Mouse (Mus musculus) left cerebral cortex, postnatal 25 days (tissue): ENCODE data around the gene Kat2b. TPM values are rescaled to one million over a fixed set of nuclear protein-coding genes. Genes with fewer than 3 reads are reported as not detected.
"Not testable (repeated sequence)": the region's sequence is repeated elsewhere in the genome, so short reads cannot be mapped to it uniquely, and the experiment has no call there.

Experiments
- DNase-seq, 2 experiments: peaks; one replicate each; pipeline ENCODE4 v3.0.0; 2022; ENCODE audit warnings: low spot score in 2 of 2, mixed read lengths in 1 of 2
- intact Hi-C: fragments of 180-260 bp; cut with DNase I; formaldehyde crosslinking; loops from one replicate; pipeline ENCODE4 v1.15.1; 2025
- total RNA-seq, 2 experiments: library from RNA; stranded (reverse); gene quantifications; 2 replicates each; pipeline ENCODE4 v1.2.3; 2021

The Kat2b gene
- total RNA-seq: 10 to 100 TPM; 15.5 to 22.0 TPM

DNA sequence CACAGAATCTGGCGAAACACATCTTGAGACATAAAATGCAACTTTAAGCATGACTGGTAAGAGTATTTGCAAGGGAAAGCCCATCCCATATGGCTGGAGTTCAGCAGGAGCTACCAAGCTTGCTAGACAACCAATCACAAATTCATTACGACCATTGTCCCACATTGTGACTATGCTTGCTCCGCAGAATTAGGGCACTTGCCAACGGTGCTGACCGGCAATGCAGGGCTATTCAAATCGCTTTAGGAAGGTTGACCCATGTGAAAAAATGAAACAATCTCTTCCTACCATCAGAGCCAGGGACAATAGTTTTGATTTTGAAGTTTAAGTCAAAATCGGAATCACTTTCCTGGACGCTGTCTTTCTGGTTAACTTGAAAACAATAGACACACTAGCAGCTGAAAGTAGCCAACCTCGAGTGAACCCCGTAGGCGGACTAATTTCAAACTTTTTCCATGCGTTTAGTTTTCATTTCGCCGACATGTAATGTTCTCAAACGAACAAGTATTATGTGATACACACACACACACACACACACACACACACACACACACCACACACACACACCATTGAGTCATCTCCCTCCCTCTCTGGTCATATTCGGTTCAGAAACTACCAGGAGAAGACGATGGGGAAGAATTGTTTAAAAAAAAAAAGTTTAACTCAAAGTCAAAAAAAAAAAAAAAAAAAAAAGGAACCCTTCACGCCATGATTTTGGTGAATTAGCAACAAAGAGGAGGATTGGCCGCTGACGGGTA is at the start of gene Kat2b:
Gene Kat2b, plus strand, starts transcription at position 701 of the 758 bp plus-strand sequence.
- intact Hi-C loops: loop anchor here (5.0 kb wide), 2 partner anchors 54 to 91 kb away; no protein-coding TSS in a partner anchor
- DNase-seq: peak in 1 of 2 experiments; percentile 13

DNA sequence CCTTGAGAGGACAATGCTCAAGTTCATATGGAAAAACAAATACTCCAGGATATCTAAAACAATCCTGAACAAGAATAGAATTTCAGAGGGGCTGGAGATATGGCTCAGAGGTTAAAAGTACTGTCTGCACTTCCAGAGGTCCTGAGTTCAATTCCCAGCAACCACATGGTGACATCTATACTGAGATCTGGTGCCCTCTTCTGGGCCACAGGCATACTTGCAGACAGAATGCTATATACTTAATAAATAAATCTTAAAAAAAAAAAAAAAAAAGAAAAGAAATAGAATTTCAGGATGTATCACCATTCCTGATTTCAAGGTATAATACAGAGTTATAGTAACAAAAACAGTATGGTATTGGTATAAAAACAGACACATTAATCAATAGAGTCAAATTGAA is 47.3 kb upstream of the Kat2b start:
- DNase-seq: no peak
- intact Hi-C loops: no loop called here

DNA sequence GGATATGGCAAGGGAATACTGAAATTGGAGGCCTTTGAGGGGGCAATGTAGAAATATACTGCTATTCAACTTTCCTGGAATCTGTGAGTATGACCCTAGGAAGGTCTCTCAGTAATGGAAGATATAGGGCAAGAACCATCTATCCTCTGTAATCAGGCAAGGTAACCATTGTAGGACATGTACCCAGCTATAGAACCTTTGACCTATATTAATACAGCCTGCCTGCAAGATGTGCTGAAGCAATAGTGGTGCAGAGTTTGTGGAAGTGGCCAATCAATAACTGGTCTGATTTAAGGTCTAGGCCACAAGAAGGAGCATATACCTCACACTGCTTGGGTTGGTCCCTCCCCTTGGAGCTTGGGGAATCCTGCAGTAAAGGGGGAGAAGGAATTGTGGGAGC is 46.2 kb upstream of the Kat2b start:
- intact Hi-C loops: no loop called here

DNA sequence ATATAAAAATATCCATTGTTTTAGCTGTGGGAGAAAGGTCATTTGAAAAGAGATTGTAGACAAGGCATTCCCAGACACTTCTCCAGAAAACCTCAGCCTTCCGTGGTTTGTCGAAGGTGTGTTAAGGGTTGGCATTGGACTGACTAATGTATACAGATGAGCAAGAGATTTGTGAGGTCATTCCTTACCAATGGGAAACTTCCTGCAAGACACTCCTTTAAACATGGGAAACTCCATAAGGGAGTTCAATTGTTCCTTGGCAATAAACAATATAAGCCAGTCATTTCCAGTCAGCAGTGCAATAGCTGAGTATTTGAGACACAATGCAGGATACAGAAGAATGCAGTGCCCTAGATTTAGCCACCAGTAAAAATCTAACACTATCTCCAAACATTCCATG is 38.6 kb upstream of the Kat2b start:
- intact Hi-C loops: no loop called here
- no peak for DNase-seq

More for the DNA sequence above, 46.2 kb upstream of the Kat2b start:
- DNase-seq: no peak

DNA sequence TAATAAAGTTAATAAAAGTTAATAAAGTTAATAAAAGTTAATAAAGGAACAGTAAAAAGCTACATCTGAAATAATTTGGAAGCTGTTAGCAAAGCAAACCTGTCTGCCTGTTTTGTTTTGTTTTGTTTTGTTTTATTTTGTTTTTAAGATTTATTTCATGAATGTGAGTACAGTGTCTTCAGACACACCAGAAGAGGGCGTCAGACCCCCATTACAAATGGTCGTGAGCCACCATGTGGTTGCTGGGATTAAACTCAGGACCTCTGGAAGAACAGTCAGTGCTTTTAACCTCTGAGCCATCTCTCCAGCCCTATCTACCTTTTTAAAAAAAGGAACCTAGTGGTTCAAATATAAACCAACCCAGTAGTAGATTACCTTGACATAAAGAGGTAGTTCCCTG is 35.5 kb upstream of the Kat2b start:
- intact Hi-C loops: no loop called here
- no peak for DNase-seq

DNA sequence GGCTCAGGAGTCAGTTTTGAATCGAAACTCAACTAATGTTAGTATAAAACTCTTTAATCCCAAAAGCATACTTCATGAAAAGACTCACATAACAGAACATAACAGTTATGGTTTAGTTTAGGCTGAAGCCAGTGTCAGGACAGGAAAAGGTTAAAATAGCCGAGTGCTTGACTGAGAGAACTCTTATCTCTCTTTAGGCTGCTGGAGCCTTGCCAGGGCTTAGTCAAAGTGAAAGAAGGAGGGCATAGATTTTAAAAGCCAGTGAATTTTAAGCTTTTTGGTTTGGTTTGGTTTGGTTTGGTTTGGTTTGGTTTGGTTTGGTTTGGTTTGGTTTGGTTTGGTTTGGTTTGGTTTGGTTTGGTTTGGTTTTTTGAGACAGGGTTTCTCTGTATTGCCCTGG is 34.2 kb upstream of the Kat2b start:
- no peak for DNase-seq
- intact Hi-C loops: no loop called here

DNA sequence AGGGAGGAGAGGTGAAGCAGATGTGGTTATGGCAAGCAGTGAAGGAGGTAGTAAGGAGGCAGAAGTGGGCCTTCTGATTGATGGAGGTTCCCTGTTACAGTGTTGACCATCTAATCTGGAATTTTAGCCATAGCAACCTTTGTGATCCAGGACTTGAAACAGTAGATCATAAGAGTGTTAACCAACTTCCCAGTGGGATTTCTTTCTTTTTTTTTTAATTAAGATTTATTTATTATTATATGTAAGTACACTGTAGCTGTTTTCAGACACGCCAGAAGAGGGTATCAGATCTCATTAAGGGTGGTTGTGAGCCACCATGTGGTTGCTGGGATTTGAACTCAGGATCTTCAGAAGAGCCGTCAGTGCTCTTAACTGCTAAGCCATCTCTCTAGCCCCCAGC is 27.3 kb upstream of the Kat2b start, which contains the start of gene Pp2d1:
Gene Pp2d1, minus strand, starts transcription at position 101 of the 400 bp plus-strand sequence.
- intact Hi-C loops, DNase-seq: not testable (repeated sequence)

DNA sequence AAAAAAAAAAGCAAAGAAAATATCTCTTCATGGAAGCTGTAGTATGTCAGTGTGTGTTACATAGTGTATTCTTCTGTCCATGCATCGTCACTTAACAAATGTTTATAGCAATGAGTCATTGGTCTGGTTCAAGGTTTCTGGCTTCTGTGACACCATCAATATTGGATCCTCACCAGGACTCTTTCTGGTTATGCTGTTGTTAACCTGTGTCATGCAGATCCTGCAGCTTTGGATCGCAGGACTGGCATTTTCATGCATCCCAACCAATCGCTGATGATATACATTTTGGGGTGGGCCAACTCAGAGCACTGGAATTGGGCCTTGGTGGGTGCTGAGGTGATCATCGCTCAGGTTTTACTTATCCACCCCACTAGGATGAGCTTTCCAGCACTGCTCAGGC is 24.1 kb upstream of the Kat2b start:
- no peak for DNase-seq
- intact Hi-C loops: no loop called here

DNA sequence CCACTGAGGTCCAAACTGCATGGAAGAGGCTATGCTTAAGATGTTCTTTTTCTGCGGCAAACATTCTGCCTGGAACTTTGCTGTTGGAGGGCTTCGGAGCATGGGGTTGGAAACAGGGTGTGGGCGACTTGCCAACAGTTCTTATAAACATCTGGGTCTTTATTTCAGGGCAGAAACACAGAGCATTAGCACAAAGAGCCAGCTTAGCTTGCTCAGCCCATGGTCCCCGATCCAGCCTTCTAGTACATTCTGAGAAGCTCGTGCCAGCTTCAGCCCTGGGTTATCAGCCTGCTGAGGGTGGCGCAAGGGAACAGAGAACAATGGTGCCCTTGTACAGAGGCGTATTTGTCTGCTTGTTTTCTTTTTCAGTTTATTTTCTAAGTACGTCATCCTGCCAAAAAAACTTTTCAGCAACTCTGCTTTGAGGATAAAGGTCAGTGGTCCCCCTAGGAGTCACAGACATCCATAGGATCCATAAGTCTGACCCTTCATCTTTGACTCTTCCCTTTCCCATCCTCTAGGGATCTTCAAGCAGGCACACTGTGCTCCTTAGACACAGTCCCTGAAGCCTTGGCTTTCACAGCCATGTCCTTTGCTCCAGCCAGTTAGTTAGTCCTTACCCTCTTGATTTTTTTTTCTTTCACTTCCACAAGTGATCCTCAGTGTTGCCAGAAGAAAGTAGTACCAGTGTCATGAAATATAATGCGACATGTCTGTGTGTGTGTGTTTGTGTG is 22.9 kb upstream of the Kat2b start:
- intact Hi-C loops: no loop called here
- peak; percentile 9 to 25 for DNase-seq

DNA sequence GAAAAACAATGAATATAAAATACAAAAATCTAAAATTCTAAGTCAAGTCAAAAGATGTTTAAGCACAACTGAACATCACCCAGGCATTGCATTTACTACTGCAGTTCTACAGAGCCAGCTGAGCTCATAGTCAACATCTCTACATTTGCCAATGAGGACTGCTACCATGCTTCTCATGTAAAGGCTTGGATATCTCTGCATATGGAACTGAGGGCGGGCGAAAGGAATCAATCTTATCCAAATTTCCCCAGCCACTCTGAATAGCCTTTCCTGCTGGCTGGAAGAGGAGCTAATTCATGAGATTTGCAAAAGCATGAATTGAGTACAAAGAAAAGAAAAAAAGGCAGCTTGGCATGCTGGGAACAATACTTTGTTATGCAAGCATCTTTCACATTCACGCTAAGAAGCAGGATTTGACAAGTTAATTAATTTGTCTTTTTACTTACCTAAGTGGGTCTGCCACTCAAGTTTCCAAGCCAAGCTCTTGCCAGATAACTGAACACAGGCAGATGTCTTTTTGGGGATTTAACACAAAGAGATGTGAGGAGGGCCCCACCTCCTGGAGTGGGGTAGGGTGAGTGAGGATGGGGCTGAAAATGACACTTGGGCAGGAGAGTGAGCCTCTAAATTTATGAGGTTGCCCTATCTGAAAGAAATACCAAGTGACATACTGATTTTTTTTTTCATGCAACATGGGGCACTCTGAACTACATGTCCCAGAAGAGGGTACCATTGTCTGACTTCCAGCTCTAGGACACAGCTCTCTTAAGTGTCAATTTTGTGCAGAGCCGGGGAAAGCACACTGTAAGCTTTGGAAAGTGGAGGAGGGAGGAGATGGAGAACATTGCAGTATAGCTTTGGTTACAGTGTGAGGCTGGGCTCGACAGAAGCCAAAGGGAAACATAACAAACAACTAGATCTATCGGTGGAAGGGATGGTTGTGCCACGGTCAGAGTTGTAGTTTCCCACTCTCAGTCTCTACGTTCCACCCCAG is 15.1 kb upstream of the Kat2b start:
- no peak for DNase-seq
- intact Hi-C loops: no loop called here

DNA sequence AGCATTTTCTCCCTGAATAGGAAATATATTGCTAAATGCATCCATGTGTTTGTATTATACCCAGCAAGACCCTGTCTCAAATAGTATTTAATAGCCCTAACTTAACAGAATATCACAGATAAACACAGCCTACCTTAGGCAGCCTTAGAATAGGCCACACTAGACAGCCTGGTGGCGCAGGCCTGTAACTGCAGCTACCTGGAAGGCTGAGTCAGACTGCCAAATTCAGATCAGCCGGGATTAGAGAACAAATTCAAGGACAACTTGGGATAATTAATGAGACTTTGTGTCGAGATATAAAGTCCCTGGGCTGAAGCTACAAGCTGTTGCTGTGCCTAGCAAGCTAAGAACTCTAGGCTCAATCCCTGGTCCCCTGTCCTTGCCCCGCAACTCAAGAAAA is 12.6 kb upstream of the Kat2b start:
- intact Hi-C loops: no loop called here
- DNase-seq: no peak

DNA sequence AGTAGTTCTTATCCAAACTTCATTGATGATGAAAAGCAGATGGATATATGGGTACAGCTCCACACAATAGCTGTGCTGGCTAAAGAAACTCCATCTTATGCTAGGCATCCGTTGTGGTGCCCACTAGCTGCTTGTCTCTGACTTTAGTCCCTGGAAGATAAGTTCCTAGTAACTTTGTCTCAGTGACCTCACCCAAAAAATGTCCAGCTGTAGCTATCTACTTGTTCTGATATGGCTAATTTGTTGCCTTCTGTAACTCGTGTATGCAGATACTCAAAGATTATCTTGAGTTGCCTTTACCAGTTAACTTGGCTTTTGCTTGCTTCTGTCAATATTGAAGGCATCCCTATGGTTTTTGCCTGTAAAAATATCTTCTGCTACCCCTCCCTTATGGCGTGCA is 11.8 kb upstream of the Kat2b start:
- intact Hi-C loops: no loop called here

DNA sequence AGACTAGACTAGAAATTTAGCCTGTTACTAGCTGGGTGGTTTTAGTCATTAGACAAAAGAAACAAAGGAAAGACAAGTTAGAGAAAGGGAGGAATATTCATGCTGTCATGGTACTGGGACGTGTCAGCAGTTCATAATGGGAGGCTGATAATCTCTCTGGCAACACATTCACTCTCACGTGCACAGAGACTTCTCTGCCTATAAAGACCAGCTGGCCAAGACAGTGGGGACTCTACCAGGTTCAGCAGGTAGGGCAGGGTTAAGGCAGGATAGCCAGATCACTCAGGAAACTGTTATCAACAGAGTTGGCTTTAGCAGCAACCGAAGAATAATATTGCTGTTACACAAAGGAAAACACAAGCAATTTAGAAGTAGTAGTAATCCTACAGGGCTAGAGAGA is 9.2 kb upstream of the Kat2b start:
- DNase-seq: no peak
- intact Hi-C loops: no loop called here

More for the DNA sequence above, 11.8 kb upstream of the Kat2b start:
- no peak for DNase-seq

DNA sequence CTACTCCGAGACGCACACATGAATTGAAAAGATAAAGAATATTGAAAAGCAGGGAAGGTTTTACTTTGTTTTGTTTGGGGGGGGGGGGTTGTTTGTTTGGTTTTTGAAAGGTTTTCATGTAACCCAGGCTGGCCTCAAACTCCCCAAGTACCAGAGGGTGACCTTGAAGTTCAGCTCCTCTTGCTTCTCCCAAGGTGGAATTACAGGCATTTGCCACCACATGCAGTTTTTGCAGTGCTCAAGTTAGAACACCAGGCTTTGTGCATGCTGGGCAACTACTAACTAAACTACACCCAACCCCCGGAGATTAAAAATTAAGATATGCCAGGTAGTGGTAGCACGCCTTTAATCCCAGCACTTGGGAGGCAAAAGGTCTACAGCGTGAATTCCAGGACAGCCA is 7.0 kb upstream of the Kat2b start:
- DNase-seq: no peak
- intact Hi-C loops: no loop called here

DNA sequence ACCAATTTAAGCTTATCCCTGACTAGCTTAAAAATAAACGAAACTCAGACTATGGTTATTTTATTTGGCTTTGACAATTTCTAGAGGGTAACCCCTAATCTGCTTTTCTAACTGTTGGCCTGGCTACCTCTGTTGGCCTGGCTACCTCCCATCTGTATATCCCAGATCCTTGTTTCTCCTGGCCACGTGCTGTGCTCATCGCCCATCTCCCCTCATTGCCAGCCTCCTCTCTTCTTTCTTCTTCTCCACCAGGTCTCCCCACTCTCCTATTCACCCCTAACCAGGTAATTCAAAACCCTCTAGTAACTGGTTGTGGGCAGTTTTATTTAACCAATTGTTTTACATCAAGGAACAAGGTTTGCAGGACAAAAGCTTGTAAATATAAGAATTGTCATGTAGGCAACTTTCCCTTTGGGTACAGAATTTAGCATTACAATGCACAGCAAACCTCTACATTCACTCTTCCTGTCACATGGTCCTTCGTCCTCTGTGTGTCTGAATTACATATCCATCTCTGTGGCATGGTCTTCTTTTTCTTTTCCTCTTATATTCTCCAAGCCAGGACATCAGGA is 5.1 kb upstream of the Kat2b start:
- intact Hi-C loops: no loop called here

DNA sequence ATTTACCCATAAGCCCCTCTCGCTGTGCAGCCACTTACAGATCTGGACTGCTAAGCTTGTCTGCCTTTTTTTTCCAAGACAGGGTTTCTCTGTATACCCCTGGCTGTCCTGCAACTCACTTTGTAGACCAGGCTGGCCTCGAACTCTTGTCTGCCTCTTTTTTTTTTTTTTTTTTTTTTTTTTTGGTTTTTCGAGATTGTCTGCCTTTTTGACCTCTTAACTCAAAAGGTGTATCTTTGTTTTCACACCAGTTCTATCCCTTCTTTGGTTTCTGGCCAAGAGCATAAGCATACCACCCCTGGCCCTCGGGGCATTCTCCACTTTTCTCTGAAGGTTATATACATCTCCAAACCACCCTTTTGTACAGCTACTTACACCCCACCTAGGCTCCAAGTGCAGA is 1.8 kb upstream of the Kat2b start:
- DNase-seq: no peak
- intact Hi-C loops: loop anchor here (5.0 kb wide), 2 partner anchors 53 to 92 kb away; no protein-coding TSS in a partner anchor

More for the DNA sequence above, 5.1 kb upstream of the Kat2b start:
- no peak for DNase-seq

DNA sequence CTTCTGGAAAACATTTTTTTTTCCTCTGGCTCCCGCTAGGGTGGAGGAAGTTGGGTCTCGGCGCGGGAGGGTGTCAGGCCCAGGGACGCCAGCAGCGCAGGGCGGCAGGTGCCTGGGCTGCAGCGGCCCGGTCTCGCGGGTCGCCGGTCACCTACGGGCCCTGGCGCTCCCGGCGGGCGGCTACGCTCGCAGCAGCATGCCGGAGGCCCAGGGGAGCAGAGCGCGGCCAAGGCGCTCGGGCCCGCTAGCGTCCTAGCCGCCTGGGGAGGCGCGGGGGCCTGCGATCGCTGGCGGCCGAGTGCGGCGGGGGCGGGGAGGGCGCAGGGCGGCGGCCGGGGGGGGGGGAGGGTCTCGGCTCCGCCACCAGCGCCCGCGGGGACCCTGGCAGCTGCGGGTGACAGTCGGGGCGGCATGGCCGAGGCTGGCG is 271 bp downstream of the Kat2b start:
- intact Hi-C loops: loop anchor here (5.0 kb wide), 2 partner anchors 55 to 90 kb away; no protein-coding TSS in a partner anchor
- peak; percentile 51 to 52 for DNase-seq

DNA sequence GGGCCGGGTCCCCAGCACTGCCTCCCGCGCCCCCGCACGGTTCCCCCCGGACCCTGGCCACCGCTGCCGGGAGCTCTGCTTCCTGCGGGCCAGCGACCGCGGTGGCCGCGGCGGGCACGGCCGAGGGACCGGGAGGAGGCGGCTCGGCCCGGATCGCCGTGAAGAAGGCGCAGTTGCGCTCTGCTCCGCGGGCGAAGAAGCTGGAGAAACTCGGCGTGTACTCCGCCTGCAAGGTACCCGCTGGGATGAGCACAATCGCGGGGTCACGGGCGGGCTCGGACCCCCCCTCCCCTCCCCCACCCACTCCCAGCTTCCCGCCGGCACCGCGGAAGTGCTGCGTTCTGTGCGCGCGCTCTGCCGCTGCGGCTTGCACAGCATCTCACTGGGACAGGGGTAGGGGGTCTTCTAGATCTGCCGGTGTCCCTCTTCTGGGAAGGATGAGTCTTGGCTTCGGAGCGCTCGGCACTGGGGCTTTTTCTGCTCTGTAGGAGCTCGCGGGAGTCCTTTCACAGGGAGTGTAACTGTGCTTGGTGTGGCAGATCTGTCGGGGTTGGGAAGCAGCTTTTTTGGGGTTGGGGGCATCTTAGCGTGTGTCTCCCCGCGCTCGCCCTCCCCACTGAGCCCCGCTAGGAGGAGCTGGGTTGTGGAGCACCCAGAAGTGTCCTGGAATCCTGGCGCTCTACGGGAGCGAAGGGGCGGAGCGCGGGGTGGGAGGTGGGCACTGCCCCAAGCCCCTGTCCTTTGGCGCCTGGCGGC is 863 bp downstream of the Kat2b start:
- peak; percentile 21 to 47 for DNase-seq
- intact Hi-C loops: loop anchor here (5.0 kb wide), 2 partner anchors 55 to 90 kb away; no protein-coding TSS in a partner anchor
